Mouse (Mus musculus) stomach, embryonic 14.5 days (tissue): ENCODE measurements around the gene Bud13. TPM values are rescaled to one million over a fixed set of nuclear protein-coding genes. Genes with fewer than 3 reads are reported as not detected.

ENCODE experiments used
- ATAC-seq: fragments of 200-750 bp; cut with Nextera tagmentation; 2 replicates; pipeline ENCODE4 v1.8.0; 2017; ENCODE audit warnings: low read depth, moderate TSS enrichment; ENCODE audit not compliant: insufficient number of reproducible peaks, insufficient read depth, low FRiP score
- H3K27ac ChIP-seq: fragments of 300-500 bp; sonication (generic); 2 replicates; pipeline ENCODE4 v1.5.1; 2014; ENCODE audit warnings: mild to moderate bottlenecking, low read length, moderate library complexity, mixed read lengths
- H3K27me3 ChIP-seq: fragments of 300-500 bp; sonication (generic); 2 replicates; pipeline ENCODE4 v1.6.1; 2014; ENCODE audit warnings: low read length, control low read depth, mixed read lengths; ENCODE audit not compliant: control insufficient read depth, insufficient read depth
- H3K36me3 ChIP-seq: fragments of 300-500 bp; sonication (generic); 2 replicates; pipeline ENCODE4 v1.6.1; 2014; ENCODE audit warnings: mild to moderate bottlenecking, control low read depth, low read length, moderate library complexity, mixed read lengths; ENCODE audit not compliant: control insufficient read depth, insufficient read depth
- H3K4me1 ChIP-seq: fragments of 300-500 bp; sonication (generic); 2 replicates; pipeline ENCODE4 v1.6.1; 2014; ENCODE audit warnings: low read length, control low read depth, mixed read lengths; ENCODE audit not compliant: control insufficient read depth, insufficient read depth
- H3K4me2 ChIP-seq: fragments of 300-500 bp; sonication (generic); replicated peaks from 2 replicates; pipeline ENCODE4 v1.6.1; 2014; ENCODE audit warnings: low read depth, low read length, control low read depth
- H3K4me3 ChIP-seq: fragments of 300-500 bp; sonication (generic); 2 replicates; pipeline ENCODE4 v1.5.1; 2014; ENCODE audit warnings: low read depth, low read length, control low read depth
- H3K9ac ChIP-seq: fragments of 300-500 bp; sonication (generic); replicated peaks from 2 replicates; pipeline ENCODE4 v1.6.1; 2014; ENCODE audit warnings: low read depth, mild to moderate bottlenecking, control low read depth, low read length, moderate library complexity, mixed read lengths
- H3K9me3 ChIP-seq: fragments of 300-500 bp; sonication (generic); 2 replicates; pipeline ENCODE4 v1.6.1; 2016; ENCODE audit warnings: low read depth, low read length, control low read depth; ENCODE audit not compliant: control insufficient read depth
- WGBS: fragments of 180-500 bp; shearing (Covaris S2); extraction: QIAGEN DNeasy Blood & Tissue Kit; methylation state at CpG from one replicate; pipeline ENCODE4 v1.1.7; 2014; 5-methylcytosine and 5-hydroxymethylcytosine counted together
- polyA plus RNA-seq: library from polyadenylated mRNA; unstranded; fragments of >200 nt; fragmentation: Nextera tagmentation; extraction: Ambion mirVana; gene quantifications from 2 replicates; pipeline ENCODE4 v1.2.1, GENCODE M21; 2014

Bud13 gene
- 23.8 and 24.1 TPM in 2 replicates for polyA plus RNA-seq

- Histone ChIP-seq H3K9ac (peak within 1 kb of the TSS; percentile 81), H3K9me3 (no peaks in the 10 kb centered on the region), H3K27me3 (no peaks in the 10 kb centered on the region), H3K4me3 (peak within 1 kb of the TSS; percentile 73), H3K36me3 (peaks cover 46% of the 10 kb centered on the region), H3K4me2 (peak within 1 kb of the TSS; percentile 52), H3K27ac (peak within 1 kb of the TSS; percentile 85), H3K4me1 (peaks cover 5% of the 10 kb centered on the region; the same call in 1 of the 2 replicates)
- peak; percentile 90 for ATAC-seq
- WGBS, result under 1% methylated on average over 54 of the region's 55 CpGs
Measured at GRCm38 (mm10) chr9:46282631-46283436, at the start of gene Bud13. Bud13 (plus strand) TSS chr9:46283008.

GRCm38 (mm10) chr9:46235196-46235595 is 47.6 kb upstream of the Bud13 start:
- Histone ChIP-seq H3K4me1 (peaks cover 3% of the 10 kb centered on the region; the same call in 1 of the 2 replicates), H3K27ac (no peak overlapping the region), H3K9me3 (no peaks in the 10 kb centered on the region), H3K4me2 (no peak overlapping the region), H3K36me3 (no peaks in the 10 kb centered on the region), H3K4me3 (no peak overlapping the region), H3K27me3 (no peaks in the 10 kb centered on the region), H3K9ac (no peak overlapping the region)
- no peak for ATAC-seq
- WGBS, result 79% methylated on average over 6 of the region's 6 CpGs

- H3K9ac ChIP-seq, result no peak within 1 kb of the TSS
- H3K36me3 ChIP-seq, result no peaks in the 10 kb centered on the region
- peaks cover 1% of the 10 kb centered on the region; the same call in 1 of the 2 replicates for H3K4me1 ChIP-seq
- H3K27me3 ChIP-seq, result no peaks in the 10 kb centered on the region
- no peak for ATAC-seq
- no peak within 1 kb of the TSS for H3K4me2 ChIP-seq
- H3K4me3 ChIP-seq, result no peak within 1 kb of the TSS
- H3K27ac ChIP-seq, result no peak within 1 kb of the TSS
- no peaks in the 10 kb centered on the region for H3K9me3 ChIP-seq
Measured at GRCm38 (mm10) chr9:46235596-46235648, 47.4 kb upstream of the Bud13 start, which contains the start of gene Apoc3. Apoc3 (minus strand) TSS chr9:46235636.

GRCm38 (mm10) chr9:46235649-46236048 is 47.2 kb upstream of the Bud13 start:
- Histone ChIP-seq H3K9me3 (no peaks in the 10 kb centered on the region), H3K27me3 (no peaks in the 10 kb centered on the region), H3K27ac (no peak overlapping the region), H3K9ac (no peak overlapping the region), H3K4me2 (no peak overlapping the region), H3K36me3 (no peaks in the 10 kb centered on the region), H3K4me3 (no peak overlapping the region), H3K4me1 (no peaks in the 10 kb centered on the region; the same call in 1 of the 2 replicates)
- no peak for ATAC-seq
- WGBS, result 54% methylated on average over 4 of the region's 4 CpGs

GRCm38 (mm10) chr9:46238850-46239249 is 44.0 kb upstream of the Bud13 start:
- Histone ChIP-seq H3K9ac (no peak overlapping the region), H3K27me3 (no peaks in the 10 kb centered on the region), H3K4me3 (no peak overlapping the region), H3K9me3 (no peaks in the 10 kb centered on the region), H3K4me1 (0 out of 2 replicates have a peak, but pooled peaks cover 4% of the 10 kb centered on the region), H3K27ac (no peak overlapping the region), H3K36me3 (no peaks in the 10 kb centered on the region), H3K4me2 (no peak overlapping the region)
- WGBS, result 87% methylated on average over 7 of the region's 7 CpGs
- ATAC-seq, result no peak

- Histone ChIP-seq H3K4me2 (no peak within 1 kb of the TSS), H3K4me1 (0 out of 2 replicates have a peak, but pooled peaks cover 4% of the 10 kb centered on the region), H3K27me3 (no peaks in the 10 kb centered on the region), H3K27ac (no peak within 1 kb of the TSS), H3K9me3 (no peaks in the 10 kb centered on the region), H3K4me3 (no peak within 1 kb of the TSS), H3K36me3 (no peaks in the 10 kb centered on the region), H3K9ac (no peak within 1 kb of the TSS)
- ATAC-seq, result no peak
- WGBS, result 67% methylated on average over 7 of the region's 7 CpGs
Measured at GRCm38 (mm10) chr9:46240526-46241153, 42.2 kb upstream of the Bud13 start, which contains the start of gene Apoa4. Apoa4 (plus strand) TSS chr9:46240696.

GRCm38 (mm10) chr9:46241818-46242217 is 41.0 kb upstream of the Bud13 start:
- Histone ChIP-seq H3K4me3 (no peak overlapping the region), H3K36me3 (no peaks in the 10 kb centered on the region), H3K4me1 (0 out of 2 replicates have a peak, but pooled peaks cover 4% of the 10 kb centered on the region), H3K27ac (no peak overlapping the region), H3K9me3 (no peaks in the 10 kb centered on the region), H3K4me2 (no peak overlapping the region), H3K9ac (no peak overlapping the region), H3K27me3 (no peaks in the 10 kb centered on the region)
- ATAC-seq, result peak; percentile 76
- 68% methylated on average over 2 of the region's 2 CpGs for WGBS

- Histone ChIP-seq H3K9ac (no peak overlapping the region), H3K4me1 (0 out of 2 replicates have a peak, but pooled peaks cover 4% of the 10 kb centered on the region), H3K4me3 (no peak overlapping the region), H3K27ac (no peak overlapping the region), H3K4me2 (no peak overlapping the region), H3K27me3 (no peaks in the 10 kb centered on the region), H3K36me3 (no peaks in the 10 kb centered on the region), H3K9me3 (no peaks in the 10 kb centered on the region)
- no peak for ATAC-seq
- WGBS, result 70% methylated on average over 4 of the region's 4 CpGs
Measured at GRCm38 (mm10) chr9:46243122-46243521, 39.7 kb upstream of the Bud13 start.
